Mouse (Mus musculus): ENCODE results near the gene Ppfibp2.

DNA sequence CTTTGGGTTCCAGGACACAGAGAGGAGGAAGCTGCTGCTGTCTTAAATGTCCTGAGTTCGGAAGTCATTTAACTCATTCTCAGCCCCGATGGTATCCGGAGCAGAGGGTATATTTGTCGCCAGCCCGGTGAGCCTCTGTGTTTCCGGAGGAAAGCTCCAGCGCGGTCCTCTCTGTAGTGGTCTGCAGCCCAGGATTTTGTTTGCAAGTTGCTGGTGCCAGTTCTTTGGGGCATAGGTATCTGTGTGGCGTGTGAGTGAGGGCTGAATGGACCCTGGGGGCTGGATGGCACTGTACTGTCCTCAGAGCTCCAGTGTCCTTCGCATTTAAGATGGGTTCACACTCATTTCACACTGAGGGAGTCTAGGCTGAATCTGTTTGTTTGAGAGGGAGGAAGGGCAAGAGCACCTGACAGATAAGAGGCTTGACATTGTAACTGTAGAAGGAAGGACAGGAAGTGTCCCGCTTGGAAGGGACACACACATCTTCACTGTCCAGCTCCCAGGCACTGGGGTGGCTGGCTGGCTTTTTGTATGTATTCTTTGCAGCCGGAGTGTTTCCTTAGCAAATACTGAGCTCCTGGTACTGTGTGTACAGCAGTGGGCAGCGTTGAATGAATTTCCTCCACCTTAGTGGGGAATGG lies 71.4 kb downstream of the Ppfibp2 start:
- TF ChIP-seq CTCF (IDR thresholded peaks at IDR 0.05; ENCODE audit: control insufficient read depth, insufficient read depth, insufficient replicate concordance, low read depth, low read length) (no peak), POLR2A (IDR thresholded peaks at IDR 0.05; ENCODE audit: control insufficient read depth, low read depth, low read length) (peak; percentile 15; the same call in 1 of the 2 replicates)

Data from testis, adult 2 months (tissue).